Mouse (Mus musculus) urinary bladder, postnatal 4 days (tissue): ENCODE data around the gene Foxn3.

Experiments used
- DNase-seq, 2 experiments: peaks; one replicate each; pipeline ENCODE4 v3.0.0; 2021 to 2022; ENCODE audit warnings: low spot score in 2 of 2

The Foxn3 gene

DNA sequence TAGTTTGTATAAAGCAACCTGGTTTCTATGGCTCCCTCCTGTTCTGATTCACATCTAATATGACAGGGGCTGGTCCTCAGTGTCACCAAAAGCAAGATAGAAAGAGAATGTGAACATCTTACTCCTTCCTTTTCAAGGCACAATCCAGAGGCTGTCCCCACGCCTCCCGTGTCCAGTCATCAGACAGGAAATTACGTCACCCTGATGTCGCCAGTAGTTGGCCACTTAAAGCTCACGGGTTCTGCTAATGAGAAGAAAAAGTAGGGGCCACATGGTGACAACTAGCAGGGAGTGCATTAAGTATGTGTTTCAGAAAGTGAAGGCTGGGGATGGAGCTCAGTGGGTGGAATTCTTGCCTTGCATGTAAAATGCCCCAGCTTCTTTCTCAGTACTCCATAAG lies 99.1 kb downstream of the Foxn3 start:
- DNase-seq = no peak

DNA sequence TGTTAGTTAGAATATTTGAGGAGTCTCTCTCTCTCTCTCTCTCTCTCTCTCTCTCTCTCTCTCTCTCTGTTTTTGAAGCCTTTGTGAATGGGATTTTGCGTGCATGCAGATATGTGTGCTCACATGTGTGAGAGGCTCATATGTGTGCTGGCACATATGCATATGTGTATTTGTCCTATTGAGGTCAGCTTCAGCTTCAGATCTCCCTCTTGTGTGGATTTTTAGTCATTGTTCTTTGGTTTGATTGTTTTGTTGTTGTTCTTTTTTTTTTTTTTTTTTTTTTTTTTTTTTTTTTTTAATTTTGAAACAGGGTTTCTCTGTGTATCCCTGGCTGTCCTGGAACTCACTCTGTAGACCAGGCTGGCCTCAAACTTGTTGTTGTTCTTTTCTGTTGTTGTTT lies 100.5 kb downstream of the Foxn3 start:
- no peak for DNase-seq

DNA sequence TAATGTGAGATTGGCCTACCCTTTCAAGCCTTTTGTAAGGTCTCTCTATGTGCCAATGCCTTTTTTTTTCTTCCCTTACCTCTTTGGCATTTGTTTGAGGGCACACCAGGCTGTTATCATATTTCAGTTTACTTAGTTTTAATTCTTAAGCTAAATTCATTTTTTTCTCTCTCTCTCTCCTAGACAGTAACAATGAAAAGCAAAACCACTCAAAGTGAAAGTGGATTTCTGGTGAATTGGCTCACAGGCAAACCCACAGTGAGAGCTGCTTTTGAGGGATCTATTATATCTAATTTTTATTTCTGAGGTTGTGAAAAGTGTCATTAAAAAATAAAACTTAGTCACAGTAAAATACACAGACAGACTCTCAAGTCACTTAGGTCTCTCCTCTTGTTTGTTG lies 101.1 kb downstream of the Foxn3 start:
- DNase-seq = no peak

DNA sequence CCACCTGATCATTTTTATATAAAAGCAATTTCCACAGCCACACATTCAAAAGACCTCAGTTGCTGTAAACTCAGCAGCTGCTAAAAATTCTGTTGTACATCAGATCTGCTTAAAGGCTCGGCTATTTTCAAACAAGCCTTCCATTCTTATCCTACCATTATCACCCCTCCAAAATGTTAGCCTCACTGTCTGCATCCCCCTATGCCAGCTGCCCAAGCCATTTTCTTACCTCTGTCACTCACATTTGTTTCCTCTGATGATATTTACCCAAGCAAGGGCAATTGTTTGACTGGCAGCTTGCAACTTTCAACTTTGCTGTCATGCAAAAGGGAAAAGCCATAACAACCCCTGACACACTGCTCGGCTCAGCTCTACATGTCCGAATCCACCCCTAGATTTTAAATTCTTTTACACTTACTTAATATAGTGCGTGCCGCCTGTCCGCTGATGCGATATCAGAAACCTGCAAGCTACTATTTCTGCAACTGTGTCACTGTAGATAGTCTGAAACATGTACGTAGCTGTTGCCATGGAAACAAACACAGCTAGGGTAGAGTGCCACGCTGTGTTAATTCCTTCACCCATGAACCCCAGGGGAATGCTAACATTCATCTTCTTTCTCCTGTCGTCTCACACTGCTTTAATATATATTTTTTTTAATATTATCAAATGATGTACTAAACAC lies 105.7 kb downstream of the Foxn3 start:
- no peak for DNase-seq

DNA sequence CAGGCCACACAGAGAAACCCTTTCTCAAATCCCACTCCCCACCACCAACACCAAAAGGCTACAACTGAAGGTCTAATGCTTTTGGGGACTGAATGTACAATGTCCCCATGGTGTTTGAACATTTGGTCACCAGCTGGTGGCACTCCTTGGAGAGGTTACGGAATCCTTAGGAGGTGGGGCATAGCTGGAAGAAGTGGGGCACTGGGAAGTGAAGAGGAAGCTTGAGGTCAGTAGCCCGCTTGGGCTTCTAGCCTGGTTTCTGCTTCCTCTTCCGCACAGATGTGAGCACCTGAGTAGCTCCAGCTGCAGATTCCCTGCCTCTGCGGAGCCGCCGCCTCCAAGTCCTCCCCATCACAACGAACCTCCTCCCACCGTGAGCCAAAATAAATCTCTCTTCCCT lies 107.8 kb downstream of the Foxn3 start:
- no peak for DNase-seq

DNA sequence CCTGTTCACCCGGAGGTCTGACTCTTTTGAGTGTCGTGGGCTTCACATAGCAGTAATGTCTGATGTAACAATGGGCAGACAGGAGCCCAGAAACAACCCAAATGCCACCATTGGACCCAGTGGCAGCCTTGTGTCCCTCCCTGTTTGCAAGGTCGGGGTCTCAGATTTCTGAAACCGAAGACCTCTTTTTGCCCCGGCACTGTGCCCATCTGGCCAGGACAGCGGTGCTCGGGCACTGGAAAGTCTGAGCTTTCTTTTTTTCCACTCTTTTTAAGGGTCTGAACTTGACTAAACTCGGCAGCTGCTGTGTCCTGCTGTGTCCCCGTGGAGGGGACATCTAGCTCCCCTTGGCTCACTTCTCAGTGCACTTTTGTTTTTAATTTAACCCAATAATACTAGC lies 109.0 kb downstream of the Foxn3 start:
- no peak for DNase-seq

DNA sequence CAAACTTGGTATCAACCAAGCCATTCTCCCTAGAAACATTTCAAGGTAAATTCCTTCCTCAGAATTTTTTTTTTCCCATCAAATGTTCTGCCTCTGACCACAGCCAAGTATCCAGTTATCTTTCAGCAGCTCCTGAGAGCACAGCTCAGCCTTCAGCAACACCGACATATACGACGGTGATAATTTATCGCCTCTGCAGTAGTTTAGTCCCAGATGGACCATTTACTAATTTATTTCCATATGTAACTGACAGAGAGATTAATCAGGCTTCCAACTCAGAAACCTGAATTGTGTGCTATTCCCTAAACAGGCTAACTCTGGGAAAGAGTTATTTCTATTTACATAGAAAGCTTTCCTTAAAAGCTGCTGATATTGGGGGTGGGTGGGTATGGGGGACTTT lies 109.6 kb downstream of the Foxn3 start:
- DNase-seq = no peak

DNA sequence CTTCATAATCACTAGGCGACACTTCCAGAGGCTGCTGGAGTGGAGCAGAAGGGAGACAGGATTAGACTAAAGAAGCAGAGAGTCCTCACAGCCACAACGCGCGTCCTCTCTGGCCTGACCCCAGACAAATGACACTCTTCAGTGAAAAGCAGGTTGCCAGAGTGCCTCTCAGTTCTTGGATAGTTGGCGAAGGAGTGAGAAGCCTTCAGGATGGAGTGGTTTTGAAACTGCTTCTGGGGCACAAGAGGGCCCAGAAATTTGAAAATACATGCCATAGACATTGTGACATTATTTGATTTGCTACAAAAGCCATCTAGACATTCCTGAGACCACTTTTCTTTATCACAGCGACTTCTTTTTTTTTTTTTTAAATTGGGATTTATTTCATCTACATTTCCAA lies 113.3 kb downstream of the Foxn3 start:
- DNase-seq = no peak

DNA sequence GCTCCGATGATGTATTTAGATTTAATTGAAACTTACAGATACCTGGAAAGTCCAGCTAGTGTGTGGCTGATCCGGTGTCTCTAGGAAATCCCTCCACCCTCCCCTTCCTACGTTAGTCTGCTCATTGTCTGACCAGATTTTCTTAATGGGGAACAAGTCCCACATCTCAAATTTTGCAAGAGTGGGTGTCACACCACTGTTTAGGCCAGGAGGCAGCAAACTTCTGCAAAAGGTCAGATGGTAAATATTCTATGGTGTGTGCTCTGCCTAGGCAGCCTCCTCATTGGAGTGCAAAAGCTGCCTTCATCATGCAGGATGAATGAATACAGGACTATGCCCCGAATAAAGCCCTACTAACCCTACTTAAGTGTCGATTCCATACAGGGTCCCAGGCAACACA lies 115.6 kb downstream of the Foxn3 start:
- DNase-seq = no peak

DNA sequence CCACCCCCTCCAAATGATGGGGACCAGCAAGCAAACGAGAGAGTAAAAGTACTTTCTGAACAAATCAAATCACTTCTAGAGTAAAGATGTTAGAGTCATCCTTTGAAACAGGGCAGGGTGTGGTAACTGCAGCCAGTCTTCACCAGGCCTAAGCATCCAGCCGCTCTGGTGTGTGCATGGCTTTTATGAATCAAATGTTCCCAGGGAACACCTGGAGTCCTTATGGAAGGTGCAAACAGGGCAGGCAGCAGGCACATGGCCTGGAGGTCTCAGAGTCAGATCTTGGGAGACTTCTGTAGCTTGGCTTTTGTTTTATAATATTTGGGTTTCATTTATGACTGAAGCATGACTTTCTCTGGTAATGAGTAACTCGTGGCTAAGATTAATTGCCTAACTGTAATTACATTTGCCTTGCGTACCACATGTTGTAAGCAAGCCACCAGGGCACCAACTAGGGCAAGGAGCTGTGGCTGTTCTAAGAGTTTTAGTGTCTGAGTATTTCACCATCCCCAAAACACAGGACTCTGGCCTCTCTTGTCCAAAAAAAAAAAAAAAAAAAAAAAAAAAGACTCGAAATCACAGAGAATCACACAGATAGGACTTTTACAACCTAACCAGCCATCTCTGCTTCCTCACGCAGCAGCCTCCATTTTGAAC lies 118.2 kb downstream of the Foxn3 start:
- no peak for DNase-seq

DNA sequence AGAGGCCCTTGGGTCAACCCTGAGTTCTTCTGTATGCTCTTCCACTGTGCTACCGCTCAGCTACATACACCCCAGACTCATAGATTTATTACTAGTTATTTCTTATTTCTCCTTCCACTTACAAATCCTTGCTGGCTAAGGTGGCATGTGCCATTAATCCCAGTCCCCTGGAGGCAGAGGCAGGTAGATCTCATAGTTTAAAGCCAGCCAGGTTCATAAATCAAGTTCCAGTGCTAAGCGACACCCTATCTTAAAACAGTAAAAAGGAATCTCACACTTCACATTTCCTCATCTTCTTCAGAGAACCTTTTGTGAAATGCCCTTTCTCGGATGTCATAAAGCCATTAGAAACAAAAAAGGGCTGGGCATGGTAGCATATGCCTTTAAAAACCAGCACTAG lies 120.6 kb downstream of the Foxn3 start:
- no peak for DNase-seq

DNA sequence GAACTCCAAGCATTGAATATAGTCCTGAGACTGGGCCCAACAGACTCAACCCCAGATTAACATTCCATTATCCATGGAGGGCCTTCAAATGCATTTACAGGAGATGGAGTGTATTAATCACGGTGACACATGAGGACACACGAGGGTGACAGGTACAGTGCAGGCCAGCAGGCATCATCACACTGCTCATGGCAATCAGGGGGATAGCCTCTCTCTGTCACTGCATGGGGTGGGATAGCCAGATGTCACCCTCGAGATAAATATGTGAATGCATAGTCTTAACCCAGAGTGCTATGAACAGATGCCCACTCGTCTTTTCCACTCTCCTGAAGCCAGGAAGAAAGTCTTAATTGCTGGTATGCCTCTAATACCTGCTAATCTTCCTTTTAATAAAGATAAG lies 122.4 kb downstream of the Foxn3 start:
- no peak for DNase-seq

DNA sequence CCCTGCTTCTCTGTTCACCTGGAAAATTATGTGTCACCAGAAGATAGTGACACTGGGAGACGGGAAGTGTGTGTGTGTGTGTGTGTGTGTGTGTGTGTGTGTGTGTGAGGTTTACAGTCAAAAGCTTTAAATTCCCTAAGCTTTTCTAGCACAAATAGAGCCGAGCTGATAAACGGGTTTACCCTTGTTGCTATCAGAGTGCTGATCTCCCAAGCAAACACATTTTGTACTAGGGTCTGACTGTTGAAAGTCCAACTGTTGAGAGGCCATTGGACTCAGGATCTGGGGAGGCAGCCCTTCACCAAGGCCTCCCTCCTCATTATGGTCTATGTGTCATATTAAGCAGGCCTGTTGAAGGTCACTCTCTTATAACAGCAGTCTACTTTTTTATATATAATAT lies 123.4 kb downstream of the Foxn3 start:
- no peak for DNase-seq

DNA sequence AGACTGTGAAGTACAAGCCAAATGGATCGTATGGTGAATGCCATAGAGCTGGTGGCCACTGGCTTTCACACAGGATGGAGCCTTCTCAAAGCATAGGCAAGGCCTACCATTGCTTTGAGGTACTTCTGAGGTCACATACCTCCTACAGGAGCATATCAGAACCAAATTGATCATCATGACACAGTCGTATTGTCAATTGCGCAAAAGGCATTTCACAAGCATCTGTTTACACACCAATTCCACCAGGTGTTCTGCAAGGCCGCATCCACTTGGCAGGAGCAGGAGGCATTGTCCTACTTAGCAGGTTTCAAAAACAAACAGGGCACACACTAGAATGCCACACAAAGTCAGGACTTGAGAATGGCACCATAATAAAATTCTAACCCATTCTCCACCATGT lies 128.2 kb downstream of the Foxn3 start:
- DNase-seq = no peak

DNA sequence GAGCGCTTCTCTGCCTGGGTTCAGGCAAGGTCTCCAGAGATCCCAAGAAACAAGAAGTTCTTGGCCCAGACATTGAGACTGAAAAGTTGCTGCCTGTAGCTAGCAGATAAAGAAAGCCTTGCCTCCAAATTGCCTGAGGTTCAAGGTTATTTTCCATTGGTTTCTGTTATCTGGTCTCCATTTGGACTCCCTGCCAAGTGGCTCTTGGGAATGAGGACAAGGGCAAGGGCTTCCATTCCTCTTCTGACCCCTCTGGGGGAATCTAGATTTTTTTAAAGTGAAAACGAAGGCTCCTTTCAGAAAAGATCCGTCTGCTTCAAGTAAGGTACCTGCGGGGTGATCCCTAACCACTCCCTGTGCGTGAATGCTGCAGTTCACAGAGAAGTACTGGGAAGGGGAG lies 130.0 kb downstream of the Foxn3 start:
- no peak for DNase-seq

DNA sequence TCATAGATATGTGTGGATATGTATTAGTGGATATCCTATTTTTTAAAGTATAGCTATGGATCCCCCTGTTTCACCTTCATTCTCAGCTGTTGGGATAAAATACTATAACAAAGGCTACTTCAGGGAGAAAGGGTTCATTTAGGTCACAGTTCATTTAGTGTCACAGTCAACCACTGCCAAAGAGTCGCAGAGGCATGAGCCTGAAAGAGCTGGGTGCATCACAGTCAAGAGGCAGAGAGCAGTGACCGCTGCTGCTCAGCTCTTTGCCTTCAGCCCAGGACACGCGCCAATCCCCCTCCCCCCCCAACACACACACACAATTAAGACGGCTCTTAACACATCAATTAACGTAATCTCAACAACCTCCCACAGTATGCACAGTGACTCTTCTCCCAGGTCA lies 131.8 kb downstream of the Foxn3 start:
- DNase-seq = no peak

DNA sequence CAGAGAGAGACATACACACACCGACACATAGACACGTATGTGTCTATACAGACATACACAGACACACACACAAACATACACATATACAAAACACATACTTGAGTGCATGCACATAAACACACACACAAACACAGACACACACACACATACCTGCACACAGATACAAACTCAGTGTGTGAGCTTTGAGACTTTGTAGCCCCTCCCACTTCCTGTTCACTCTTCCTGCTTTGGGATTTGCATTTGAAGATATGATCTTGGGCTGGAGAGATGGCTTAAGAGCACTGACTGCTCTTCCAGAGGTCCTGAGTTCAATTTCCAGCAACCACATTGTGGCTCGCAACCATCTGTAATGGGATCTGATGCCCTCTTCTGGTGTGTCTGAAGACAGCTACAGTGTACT lies 132.4 kb downstream of the Foxn3 start:
- no peak for DNase-seq

DNA sequence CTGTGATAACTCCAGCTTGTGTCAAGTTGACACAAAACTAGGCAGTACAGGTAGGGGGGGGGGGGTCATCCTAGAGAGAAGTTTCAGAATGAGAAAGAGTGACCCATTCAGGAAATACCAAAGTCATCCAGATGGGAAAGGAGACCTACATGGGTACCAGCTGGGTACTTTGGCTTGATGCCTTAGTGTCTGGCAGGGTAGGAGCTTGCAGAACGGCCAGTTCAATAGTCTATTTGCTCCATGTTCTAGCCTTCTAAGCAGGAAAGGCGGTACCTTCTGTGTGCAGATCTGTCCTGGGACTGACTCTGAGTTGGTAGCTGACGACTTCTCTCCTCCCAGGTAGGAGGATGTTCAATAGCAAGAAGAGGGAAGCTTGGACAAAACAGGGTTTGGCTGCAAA lies 134.3 kb downstream of the Foxn3 start:
- DNase-seq = no peak

DNA sequence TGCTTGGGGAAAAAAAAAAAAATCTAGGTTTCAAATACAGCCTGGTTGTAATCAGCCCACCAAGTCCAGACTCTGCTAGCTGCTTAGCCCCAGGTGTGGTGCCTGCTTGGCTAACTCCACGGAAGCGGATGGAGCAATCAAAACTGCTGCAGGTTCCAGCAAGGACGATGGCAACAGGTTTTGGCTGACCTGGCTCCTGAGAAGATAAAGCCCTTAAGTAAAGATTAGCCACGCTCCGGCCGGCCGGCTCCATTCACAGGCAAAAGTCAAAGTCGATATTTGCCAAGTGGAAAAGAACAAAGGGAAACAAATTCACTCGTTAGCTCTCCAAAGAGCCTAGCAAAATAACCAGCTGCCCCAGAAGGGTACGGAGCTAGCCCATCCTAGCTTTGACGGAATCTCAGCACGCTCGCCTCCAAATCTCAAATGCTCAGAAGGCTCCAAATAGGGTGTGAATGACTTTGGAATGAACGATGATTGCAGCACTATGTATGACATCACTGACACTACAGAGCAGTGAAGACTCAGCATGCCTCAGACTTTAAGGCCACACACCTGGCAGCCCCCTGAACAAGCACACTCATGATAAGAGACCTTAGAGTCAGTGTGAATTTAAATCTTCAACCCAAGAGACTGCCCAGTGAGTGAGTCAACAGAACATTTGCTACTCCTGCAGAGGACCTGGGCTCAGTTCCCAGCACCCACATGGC lies 137.0 kb downstream of the Foxn3 start:
- DNase-seq = no peak

DNA sequence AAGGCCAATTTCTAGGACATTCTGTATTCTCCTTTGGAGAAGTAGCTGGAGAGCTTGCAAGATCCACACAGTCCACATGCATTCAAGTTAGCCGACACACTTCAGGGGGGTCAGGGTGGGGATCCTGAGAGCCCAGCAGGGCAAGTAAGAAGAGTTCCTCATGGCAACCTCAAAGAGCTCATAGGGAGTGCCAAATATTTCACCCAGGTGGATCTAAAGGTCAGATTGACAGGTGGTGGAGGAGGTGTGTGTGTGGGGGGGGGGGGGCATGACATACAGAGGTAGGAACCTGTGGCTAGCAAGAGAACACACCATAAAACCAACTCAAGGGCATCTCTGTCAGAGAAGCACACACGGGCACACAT lies 144.0 kb downstream of the Foxn3 start:
- no peak for DNase-seq

DNA sequence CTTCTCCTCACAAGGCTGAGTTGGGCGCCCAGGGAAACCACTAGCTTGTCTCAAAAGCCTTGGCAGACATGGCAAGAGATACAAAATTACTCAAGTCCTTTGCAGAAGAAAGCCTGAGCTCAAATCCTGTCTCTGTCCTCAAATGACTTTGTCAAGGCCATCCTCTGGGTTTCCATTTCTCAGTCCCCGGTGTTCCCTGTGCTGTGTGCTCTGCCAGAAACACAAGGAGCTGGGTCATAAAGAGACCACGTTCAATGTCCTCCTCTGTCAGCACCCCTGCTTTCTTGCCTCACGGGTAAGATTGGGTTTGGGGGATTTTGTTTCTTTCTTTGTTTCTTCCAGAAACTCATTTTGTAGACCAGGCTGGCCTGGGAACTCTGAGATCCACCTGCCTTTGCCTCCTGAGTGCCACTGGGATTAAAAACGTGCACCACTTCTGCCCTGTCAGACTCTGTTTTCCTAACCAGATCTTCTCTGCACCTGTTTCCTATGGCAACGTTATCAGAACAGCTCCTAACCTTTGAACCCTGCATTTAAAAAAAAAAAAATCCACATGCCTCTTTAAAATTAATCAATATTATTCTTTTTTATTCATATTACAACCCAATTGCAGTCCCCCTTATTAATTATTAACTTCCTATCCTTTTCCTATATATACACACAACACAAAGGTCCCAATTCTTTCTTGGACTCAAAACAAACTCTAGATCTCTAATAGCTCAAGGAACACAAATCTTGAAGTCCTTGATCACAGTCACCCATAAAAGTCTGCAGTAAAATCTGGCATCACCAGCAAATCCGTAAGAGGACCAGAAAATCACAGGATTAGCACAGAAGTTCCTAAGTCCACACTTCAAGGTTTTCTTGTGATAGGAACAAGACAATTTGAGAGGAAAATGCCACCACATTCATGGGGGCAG lies 144.6 kb downstream of the Foxn3 start:
- no peak for DNase-seq

DNA sequence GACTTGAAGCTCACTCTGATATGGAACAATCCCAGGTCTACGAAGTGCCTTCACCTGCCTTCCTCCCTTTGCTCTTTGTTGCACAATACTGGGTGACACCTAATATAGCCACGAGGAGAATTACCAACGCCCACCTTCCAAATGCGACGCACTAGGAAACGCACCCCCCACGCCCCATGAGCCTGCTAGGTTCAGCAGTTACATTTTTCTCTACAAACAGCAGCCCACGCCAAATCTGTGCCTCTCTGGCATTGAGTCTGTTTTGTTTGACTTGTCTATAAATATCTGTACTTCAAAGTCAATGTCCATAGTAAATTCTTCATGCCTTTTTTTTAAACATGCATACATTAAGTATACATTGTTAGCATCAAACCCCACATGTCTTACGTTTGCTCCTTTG lies 145.5 kb downstream of the Foxn3 start:
- no peak for DNase-seq
